Mouse (Mus musculus) R1 (cell line): ENCODE measurements around the gene Amacr.
A peak's percentile ranks its signal among the peaks of the same experiment; 100 is the strongest.

ENCODE experiments used
- DNase-seq: peaks from one replicate; pipeline ENCODE4 v3.0.0-alpha.2; 2018; ENCODE audit warnings: low read depth, low spot score

Gene Amacr

DNA sequence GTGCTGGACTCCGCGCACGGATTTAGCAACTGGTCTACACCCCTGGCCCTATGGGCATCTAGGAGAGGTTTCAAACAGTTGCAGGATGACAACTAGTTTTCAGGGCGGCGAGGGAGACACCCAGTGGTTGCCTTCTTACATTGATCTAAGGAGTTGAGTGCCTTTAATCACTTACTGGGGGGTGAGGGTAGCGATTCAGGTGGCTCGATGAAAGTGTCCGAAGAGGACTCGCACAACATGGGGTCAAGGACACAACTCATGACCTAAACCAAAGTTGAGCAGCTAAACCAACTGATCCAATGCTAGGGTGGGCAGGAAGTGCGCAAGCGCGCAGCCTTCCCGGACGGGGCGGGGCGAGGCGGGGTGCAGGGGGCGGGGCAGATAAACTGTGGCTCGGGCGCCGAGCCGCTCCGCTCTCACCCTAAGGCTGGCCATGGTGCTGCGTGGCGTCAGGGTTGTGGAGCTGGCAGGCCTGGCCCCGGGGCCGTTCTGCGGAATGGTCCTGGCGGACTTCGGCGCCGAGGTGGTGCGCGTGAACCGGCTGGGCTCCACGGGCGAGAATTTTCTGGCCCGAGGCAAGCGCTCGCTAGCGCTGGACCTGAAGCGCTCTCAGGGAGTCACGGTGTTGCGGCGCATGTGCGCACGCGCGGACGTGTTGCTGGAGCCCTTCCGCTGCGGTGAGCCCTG lies at the start of gene Amacr:
Gene Amacr, plus strand, starts transcription at position 380 of the 687 bp plus-strand sequence.
- DNase-seq: peak; percentile 89

GRCm38 (mm10) chr15:10933930-10934329 lies 47.6 kb upstream of the Amacr start:
- DNase-seq: no peak

DNA sequence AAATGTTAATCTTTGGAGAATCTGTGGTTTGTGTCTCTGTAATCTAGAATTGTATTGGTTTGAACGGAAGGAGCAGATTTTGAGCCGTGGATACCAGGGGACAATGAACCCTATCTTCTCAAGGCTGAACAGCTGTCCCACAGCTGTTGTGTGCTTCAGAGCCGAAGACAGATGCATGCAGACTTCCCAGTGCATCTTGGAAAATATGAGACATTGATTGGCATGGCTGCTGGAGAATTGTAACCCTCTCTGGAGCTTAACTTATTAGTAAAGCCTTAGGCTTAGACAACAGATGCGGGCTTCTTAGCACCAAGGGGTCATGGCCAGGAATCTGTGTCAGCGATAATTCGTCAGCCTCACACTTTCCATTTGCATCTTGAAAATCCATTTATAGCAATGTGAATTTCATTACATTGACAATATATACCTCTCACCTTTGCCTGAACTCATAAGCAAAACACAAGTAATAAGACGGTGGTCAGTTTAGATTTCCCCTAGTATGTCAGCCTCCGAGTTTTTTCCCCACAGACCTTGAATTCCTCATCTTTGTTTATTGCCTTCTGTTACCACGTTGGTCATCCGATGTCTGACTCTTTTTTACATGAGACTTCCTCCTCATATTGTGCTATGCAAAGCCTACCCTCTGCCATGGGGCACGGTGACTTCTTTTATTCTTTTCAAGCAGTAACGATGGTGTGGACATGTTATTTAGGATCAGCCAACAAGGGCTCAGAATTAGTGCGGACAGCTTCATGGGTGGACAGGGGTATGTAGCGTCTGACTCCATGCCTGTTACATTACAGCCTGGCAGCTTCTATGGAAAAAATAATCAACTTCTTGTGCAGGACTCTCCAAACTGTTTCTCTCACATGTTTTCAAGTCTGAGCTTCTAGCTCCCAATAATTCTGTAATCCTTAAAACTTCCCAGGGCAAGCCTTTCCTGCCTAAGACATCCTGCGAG lies 41.1 kb upstream of the Amacr start:
- DNase-seq: no peak

GRCm38 (mm10) chr15:10941901-10942300 lies 39.7 kb upstream of the Amacr start:
- DNase-seq: no peak

DNA sequence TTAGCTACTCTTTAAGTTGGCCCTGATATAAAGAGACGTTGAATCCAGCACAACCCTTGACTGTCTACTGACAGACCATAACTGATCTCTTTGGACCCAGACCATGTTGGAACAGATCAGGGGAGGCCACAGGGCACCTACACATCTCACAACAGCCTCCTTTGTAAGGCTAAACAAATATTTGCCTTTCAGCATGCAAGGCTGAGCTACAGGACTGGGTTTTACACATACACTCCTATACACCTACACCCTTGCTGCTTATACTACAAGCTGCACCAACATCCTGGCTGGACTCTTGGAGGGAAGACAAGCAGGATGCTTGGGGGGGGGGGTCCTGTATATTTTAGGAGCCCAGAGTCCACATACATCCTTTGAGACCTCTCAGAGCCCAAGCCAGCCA lies 33.7 kb upstream of the Amacr start:
- DNase-seq: no peak

DNA sequence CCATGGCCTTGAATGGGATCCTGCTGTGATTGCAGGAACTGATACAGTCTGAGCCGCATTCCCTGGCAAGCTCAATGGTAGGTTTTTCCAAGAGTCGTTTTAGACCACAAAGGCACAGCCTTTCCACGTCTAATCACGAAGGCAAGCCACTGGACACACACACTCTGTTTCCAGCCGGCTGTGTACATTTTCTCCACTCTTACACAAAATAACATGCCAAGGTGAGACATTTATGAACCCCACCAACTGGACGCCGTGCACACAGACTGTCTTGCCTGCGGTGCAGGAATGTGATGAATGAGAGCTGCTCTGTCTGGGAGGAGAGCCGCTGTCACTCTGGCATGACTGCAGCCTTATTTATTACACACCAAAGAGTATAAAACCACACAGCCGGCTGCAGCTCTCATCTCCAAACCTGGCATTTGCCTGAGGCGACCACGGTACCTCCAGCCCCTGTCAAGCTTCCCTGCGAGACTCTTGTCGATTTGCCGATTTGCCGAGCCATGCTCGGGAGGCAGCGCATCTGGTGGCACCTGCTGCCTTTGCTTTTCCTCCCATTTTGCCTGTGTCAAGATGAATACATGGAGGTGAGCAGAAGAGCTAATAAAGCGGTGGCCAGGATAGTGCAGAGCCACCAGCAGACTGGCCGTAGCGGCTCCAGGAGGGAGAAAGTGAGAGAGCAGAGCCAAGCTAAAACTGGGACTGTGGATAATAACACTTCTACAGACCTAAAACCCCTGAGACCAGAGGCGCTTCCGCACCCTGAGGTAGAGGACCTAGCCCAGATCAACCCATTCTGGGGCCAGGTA lies 29.4 kb upstream of the Amacr start, which contains the start of gene C1qtnf3:
Gene C1qtnf3, plus strand, starts transcription at position 382 of the 809 bp plus-strand sequence.
- DNase-seq: peak; percentile 70

DNA sequence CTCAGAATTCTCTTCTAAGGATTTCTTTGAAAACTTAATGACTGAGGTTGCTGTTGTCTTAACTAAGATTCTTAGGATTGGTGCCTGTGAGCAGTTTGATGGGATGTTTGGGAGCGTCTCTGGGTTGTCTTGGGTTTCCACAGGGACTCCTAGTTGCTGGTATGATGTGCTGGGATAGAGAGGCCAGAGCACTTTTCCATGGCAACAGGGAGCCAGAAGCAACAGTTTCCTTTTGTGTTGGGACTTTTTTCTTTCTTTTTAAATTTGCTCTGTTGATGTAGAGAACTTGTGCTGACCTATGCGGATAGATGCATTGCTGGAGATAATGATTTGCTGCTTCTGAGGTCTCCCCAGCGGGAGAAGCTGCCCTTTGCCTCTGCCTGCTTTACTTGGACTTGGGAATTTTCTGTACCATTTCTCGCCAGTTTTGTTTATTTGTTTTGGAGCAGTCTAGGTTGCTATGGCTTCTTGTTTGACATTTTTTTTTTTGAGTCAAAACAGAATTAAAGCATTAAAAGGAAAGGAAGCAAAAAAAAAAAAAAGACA lies 28.7 kb upstream of the Amacr start:
- peak; percentile 30 for DNase-seq

GRCm38 (mm10) chr15:10953465-10953864 lies 28.1 kb upstream of the Amacr start:
- no peak for DNase-seq

DNA sequence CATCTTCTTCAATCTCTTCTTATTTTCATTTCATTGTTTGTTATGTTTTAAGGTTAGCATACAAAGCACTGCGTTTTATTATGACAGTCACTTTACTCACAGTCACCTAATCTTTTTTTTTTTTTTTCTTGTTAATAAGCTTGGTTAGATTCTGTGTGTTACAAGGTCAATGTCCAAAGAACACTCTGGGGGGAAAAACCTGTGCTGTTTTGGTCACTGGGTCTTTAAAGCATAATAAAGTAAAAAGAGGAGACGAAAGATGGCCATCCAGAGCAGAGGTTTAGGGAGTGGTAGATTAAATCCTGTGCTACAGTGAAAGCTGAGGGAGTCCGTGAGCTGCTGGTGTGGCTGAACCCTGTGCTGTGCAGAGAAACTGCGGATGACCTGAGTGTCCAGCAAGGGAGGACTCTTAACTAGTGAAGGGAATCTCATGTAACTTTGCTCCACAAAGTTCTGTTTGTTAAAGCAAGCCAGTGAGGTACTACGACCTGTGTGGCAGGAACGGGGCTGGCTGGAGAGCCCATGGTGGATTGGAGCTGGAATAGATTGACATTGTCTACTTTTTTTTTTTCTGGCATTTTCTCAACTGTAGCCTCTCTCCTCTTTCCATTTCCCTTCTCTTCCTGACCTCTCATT lies 27.1 kb upstream of the Amacr start:
- no peak for DNase-seq

DNA sequence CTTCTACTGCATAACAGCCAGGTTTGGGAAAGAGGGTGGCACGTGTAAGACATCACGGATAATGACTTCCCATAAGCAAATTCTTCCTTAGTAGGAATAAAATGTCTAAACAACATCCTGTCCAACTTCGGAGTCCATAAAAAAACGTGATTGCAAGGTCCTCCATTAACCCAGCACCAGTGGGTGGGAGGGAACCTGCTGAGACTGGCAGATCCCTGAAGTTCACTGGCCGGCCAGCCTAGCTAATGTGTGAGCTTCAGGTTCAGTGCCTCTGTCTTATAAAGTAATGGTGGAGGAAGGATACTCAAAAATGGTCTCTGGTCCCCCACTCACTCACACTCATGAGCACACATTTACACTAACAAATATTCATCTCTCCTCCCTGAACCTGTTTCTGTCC lies 26.4 kb upstream of the Amacr start:
- DNase-seq: no peak

DNA sequence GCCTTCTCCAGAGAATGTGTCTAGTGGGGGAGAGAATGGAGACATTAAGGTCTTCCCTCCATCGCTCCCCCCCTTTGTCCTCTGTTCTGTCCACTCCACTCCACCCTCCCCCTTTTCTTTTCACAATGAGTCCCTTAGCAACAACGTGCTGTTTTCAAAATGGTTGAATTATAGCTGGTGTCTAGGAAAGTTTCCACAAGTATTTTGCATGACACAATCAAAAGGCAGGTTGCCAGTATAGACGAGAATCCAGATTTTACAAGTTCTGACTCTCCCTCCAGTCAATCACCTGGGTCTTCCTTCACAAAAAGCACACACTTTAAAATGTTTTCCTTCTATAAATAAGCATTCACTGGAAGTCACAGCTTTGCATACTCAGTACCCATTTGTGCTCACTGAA lies 24.9 kb upstream of the Amacr start:
- no peak for DNase-seq

DNA sequence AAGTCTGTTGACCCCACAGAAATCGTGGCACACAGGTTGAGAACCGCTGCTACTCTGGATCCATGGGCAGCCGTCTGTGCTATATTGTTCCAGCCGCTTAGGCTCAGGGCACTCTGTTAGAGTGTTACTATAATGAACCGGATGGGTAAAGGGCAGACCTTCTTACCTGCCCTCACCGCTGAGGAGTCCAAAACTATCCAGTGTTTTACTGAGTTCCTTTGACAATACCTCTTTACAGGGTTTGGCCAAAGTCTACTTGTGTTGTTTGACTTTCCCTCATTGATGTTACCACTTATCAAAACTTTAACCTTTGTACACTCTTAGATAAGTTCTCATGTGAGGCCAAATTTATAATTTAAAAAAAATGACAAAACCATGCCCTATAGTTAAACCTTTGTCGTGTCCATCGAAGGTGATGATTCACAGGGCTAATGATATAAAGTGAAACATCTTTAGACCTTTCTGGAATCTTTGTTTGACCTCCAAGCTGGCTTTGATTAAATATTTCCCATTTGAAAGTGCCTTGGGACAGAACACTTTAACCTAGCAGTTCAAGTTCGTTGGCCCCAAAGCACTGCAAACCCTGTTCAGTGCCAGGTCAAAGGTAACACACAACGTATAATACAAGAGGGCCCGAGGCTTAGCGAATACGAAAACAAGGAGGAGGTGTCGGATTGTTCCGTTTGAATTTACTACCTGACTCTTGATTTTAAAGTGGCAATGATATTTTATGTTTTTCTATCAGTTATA lies 22.1 kb upstream of the Amacr start:
- no peak for DNase-seq

- DNase-seq: no peak
Measured at GRCm38 (mm10) chr15:10960267-10960666, 21.3 kb upstream of the Amacr start.

DNA sequence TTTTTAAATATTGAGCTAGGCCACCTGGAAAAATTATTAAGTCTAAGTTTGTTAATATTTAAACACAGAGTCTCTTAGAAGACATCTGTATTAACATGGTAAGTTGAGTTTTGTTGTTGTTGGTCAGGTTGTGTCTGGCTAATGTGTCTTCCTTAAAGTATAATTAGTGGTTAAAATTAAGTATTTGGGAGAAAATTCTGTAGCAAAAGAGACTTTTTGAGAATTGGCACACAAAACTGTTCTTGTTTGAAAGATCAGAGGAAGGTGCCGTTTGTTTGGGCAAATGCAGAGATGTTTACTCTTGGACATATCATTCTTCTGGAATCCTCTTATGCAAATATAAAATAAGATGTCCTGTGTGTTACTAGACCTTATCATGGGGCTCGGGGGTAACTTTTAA lies 19.0 kb upstream of the Amacr start:
- DNase-seq: no peak

DNA sequence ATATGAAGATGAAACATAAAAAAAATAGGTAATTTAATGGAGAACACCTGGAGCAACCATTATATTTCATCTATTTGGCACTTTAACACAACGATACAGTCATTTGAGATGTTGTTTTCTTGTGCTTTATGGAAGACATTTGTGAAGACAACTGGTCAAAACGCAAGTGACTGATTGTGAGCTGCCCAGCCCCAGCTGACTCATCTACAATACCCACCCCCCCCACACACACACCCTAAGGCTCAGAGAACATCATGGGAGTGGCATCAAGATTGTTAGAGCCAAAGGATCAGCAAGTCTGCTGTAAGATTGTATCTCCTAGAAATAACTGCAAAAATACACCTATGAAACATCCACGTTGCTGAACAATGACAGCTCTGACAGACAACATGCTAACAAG lies 12.1 kb upstream of the Amacr start:
- DNase-seq: no peak

GRCm38 (mm10) chr15:10970777-10971176 lies 10.8 kb upstream of the Amacr start:
- no peak for DNase-seq

- DNase-seq: peak; percentile 81
Measured at GRCm38 (mm10) chr15:10977151-10977550, 4.4 kb upstream of the Amacr start.

DNA sequence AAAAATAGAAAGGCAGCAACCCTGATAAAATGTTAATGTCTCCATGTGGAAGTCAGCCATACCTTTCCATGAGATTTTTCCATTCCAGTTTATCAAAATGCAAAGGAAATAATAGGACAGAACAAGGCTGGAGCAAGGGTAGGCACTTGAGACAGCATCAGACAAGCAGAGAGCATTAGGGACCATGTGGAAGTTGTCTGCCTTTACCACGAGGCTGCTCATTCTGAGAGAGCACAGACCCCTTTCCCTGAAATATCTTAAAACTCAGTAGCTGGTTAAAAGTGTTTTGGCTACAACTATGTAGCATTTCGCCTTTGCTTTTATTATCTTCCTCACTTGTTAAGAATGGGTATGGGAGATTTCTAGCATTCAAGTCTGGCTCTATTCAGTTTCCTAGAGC lies 844 bp upstream of the Amacr start:
- no peak for DNase-seq

- DNase-seq: no peak
Measured at GRCm38 (mm10) chr15:10982064-10982435, 494 bp downstream of the Amacr start.

DNA sequence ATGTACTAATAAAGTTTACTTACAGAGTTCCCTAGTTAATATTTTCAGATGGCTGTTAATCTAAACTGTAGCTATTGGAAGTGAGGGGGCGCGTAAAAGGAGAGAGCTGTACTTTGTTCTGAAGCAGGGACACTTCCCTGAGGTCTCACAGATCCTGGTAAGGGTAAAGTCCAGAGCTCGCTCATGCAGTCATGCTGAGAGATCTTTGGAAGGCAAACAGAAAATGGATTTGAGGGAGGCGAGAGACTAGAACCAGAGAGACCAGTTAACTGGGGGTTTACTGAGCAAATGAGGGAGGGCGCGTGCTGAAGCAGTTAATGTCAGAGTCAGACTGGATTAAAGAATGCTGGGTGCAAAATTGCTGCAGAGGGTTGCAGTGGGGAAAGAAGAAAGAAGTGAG lies 4.2 kb downstream of the Amacr start:
- DNase-seq: no peak
